Mouse (Mus musculus): Measurements from ENCODE around the gene Fam243.
A peak's percentile ranks its signal among the peaks of the same experiment; 100 is the strongest.

DNA sequence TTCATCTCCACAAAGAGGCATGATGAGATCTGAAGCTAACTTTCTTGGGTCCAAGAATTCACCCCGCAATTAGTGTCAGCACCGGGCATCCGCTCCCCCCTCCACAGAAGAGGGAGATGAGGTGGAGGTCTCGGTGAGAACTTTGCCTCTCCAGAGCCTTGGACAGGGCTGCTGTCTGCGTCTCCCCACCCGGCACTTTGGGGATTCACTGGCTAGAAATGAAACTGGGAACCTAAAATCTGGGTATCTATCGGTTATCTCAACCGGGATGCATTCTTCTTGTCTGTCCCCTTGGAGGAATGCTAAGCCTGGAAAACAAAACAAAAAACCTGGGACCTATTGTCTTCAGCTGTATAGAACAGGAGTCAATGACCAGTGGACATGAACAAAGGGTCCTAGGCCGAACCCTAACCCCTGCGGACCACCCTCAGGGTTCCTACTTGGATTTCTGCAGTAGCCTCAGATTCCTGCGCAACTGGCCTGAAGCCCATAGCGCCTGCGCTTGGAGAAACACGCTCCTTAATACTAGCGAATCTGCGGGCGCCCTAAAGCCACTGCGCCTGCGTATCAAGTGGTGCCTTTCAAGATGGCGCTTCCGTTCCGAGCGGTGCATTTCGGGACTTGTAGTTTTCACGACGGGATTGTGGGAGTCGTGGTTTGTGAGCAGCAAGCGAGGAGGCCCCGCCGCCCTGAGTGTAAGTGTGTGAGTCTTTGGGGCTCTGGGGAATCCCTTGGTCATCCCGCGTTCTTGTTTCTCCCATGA is 20.4 kb downstream of the Fam243 start, which contains the start of gene Smim11:
- TF ChIP-seq GATA1 (IDR thresholded peaks at IDR 0.05; ENCODE audit: borderline replicate concordance, low read length) (peak; percentile 98), FLI1 (IDR thresholded peaks at IDR 0.05; ENCODE audit: low read length) (no peak)
